Mouse (Mus musculus): Measurements from ENCODE around the gene Ccdc191. TPM values are rescaled to one million over a fixed set of nuclear protein-coding genes. Genes with fewer than 3 reads are reported as not detected.

Gene Ccdc191
- polyA plus RNA-seq, 1 experiment from 2014 or later: 2.9 TPM

Small RNA genes within 50 kb of the gene (microRNA-seq; reads per million reads assigned to microRNA genes)
- gene Mir3470b: not detected

Other genes starting within 250 kb of the Ccdc191 start
- gene Tigit, start 225.7 kb upstream of the Ccdc191 start, polyA plus RNA-seq (2015; fragmentation: Nextera tagmentation; extraction: Ambion mirVana): not detected in 2 replicates
- not detected in 2 replicates for gene Drd3, start 135.8 kb upstream of the Ccdc191 start, polyA plus RNA-seq (2015; fragmentation: Nextera tagmentation; extraction: Ambion mirVana)
- gene Qtrt2, start 37.0 kb downstream of the Ccdc191 start, polyA plus RNA-seq (2015; fragmentation: Nextera tagmentation; extraction: Ambion mirVana): 4.6 and 5.0 TPM in 2 replicates
- 0.31 and 0.34 TPM in 2 replicates for gene Zdhhc23, start 90.0 kb downstream of the Ccdc191 start, polyA plus RNA-seq (2015; fragmentation: Nextera tagmentation; extraction: Ambion mirVana)
- 4.1 and 4.3 TPM in 2 replicates for gene Gramd1c, start 173.5 kb downstream of the Ccdc191 start, polyA plus RNA-seq (2015; fragmentation: Nextera tagmentation; extraction: Ambion mirVana)
- gene Atp6v1a, start 249.9 kb downstream of the Ccdc191 start, polyA plus RNA-seq (2015; fragmentation: Nextera tagmentation; extraction: Ambion mirVana): 24.8 and 25.4 TPM in 2 replicates

Measured in liver, embryonic 16.5 days (tissue).